Mouse (Mus musculus) ES-Bruce4 (cell line): Measurements from ENCODE around the gene Zkscan4.

Experiments used
- CTCF ChIP-seq: IDR thresholded peaks from one replicate; pipeline ENCODE4 v1.8.1; 2011; ENCODE audit warnings: low read depth, low read length
- EP300 ChIP-seq: IDR thresholded peaks from 2 replicates; pipeline ENCODE4 v1.6.1; 2011; ENCODE audit warnings: low read depth, low read length; ENCODE audit not compliant: insufficient read depth
- POLR2A ChIP-seq: IDR thresholded peaks from one replicate; pipeline ENCODE4 v1.8.1; 2011; ENCODE audit warnings: low read length; ENCODE audit not compliant: insufficient read depth

DNA sequence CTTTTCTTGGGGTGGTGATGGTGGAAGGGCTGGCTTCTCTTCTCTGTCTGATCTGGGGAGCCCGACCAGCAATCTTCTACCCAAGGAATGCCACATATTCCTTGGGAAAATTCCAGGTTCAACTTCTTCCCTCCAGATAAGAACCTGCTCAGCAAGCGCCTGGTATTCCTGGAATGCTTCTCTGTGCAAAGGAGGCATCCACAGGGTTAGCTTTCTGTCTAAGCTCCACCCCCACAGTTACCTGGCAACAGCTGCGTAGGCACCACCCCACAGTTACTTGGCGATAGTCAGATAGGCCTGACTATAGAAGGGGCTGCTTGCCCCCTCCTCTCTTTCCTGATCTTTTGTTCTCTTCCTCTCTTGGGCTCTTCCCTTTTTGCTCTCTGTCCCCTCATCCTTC is 22.4 kb upstream of the Zkscan4 start:
- no peak for TF ChIP-seq POLR2A
- no peak for TF ChIP-seq CTCF
- no peak for TF ChIP-seq EP300
